Mouse (Mus musculus) T-helper 17 cell (primary cell): ENCODE results near the gene Col20a1.

Source experiments
- in situ Hi-C, 2 experiments: fragments of 300-600 bp; cut with MboI, MseI; formaldehyde crosslinking; loops; 1 replicate in 1 of 2; 2 replicates in 1 of 2; pipeline ENCODE4 v1.15.1; 2025; ENCODE audit warnings: high pct_unique_total_duplicates in 2 of 2

Gene Col20a1

GRCm38 (mm10) chr2:181065827-181066226, 79.5 kb downstream of the Col20a1 start:
- in situ Hi-C loops, result no loop called here
